Mouse (Mus musculus): Measurements from ENCODE around the gene Ubox5.

Gene Ubox5

GRCm38 (mm10) chr2:130540266-130540665 is 89.6 kb downstream of the Ubox5 start:
- no peaks in the 10 kb centered on the region for H3K4me1 ChIP-seq (replicated peaks; ENCODE audit: low read depth, low read length)
- TF ChIP-seq CTCF (conservative IDR thresholded peaks at IDR 0.05; ENCODE audit: low read length) (no peak), NANOG (IDR thresholded peaks at IDR 0.05; ENCODE audit: borderline replicate concordance, low read length) (no peak), POU5F1 (IDR thresholded peaks at IDR 0.05; ENCODE audit: borderline replicate concordance, low read length) (no peak)
- no peaks in the 10 kb centered on the region for H3K9me3 ChIP-seq (ENCODE audit: low read length)
- H3K4me3 ChIP-seq (replicated peaks; ENCODE audit: low read length): no peak overlapping the region
- no peaks in the 10 kb centered on the region for H3K27me3 ChIP-seq (ENCODE audit: insufficient read depth, low read length)
- H3K36me3 ChIP-seq (ENCODE audit: insufficient read depth, low read length): peaks cover 64% of the 10 kb centered on the region

Measured in E14TG2a.4 (cell line).